Mouse (Mus musculus) kidney, postnatal 0 days (tissue): ENCODE data around the gene Dcst1. TPM values are rescaled to one million over a fixed set of nuclear protein-coding genes. Genes with fewer than 3 reads are reported as not detected.

ENCODE experiments used
- ATAC-seq: fragments of 200-750 bp; cut with Nextera tagmentation; replicated peaks from 2 replicates; pipeline ENCODE4 v1.8.0; 2017; ENCODE audit warnings: low read depth, moderate number of reproducible peaks, moderate TSS enrichment, moderate library complexity; ENCODE audit not compliant: low FRiP score
- DNase-seq: peaks from one replicate; pipeline ENCODE4 v3.0.0-alpha.2; 2016; ENCODE audit warnings: low spot score
- H3K27ac ChIP-seq: fragments of 300-500 bp; sonication (generic); 2 replicates; pipeline ENCODE4 v1.5.1; 2014; ENCODE audit warnings: mild to moderate bottlenecking
- H3K27me3 ChIP-seq: fragments of 300-500 bp; sonication (generic); 2 replicates; pipeline ENCODE4 v1.6.1; 2014; ENCODE audit warnings: low read length, mixed read lengths; ENCODE audit not compliant: insufficient read depth
- H3K36me3 ChIP-seq: fragments of 300-500 bp; sonication (generic); 2 replicates; pipeline ENCODE4 v1.6.1; 2014; ENCODE audit warnings: low read length, mixed read lengths; ENCODE audit not compliant: insufficient read depth
- H3K4me1 ChIP-seq: fragments of 300-500 bp; sonication (generic); replicated peaks from 2 replicates; pipeline ENCODE4 v1.6.1; 2014; ENCODE audit warnings: antibody characterized with exemption, low read length, mixed read lengths; ENCODE audit not compliant: insufficient read depth
- H3K4me2 ChIP-seq: fragments of 300-500 bp; sonication (generic); 2 replicates; pipeline ENCODE4 v1.6.1; 2014; ENCODE audit warnings: mild to moderate bottlenecking, low read length, moderate library complexity, mixed read lengths
- H3K4me3 ChIP-seq: fragments of 300-500 bp; sonication (generic); replicated peaks from 2 replicates; pipeline ENCODE4 v1.5.1; 2014; ENCODE audit warnings: low read depth, low read length
- H3K9ac ChIP-seq: fragments of 300-500 bp; sonication (generic); 2 replicates; pipeline ENCODE4 v1.6.1; 2014; ENCODE audit warnings: low read depth, low read length
- H3K9me3 ChIP-seq: fragments of 300-500 bp; sonication (generic); replicated peaks from 2 replicates; pipeline ENCODE4 v1.6.1; 2016; ENCODE audit warnings: low read length, inconsistent platforms, mixed read lengths
- CTCF ChIP-seq: IDR thresholded peaks from 2 replicates; pipeline ENCODE4 v1.5.1; 2016; ENCODE audit warnings: antibody characterized with exemption, low read depth, mild to moderate bottlenecking, moderate library complexity
- WGBS: fragments of 180-500 bp; shearing (Covaris S2); extraction: QIAGEN DNeasy Blood & Tissue Kit; methylation state at CpG from one replicate; pipeline ENCODE4 v1.1.7; 2014; 5-methylcytosine and 5-hydroxymethylcytosine counted together
- polyA plus RNA-seq: library from polyadenylated mRNA; unstranded; fragments of >200 nt; fragmentation: Nextera tagmentation; extraction: Ambion mirVana; gene quantifications from 2 replicates; pipeline ENCODE4 v1.2.1, GENCODE M21; 2015

The Dcst1 gene
- polyA plus RNA-seq, 1 experiment from 2014 or later: 6.2 TPM

- no peak for TF ChIP-seq CTCF
- Histone ChIP-seq H3K27ac (no peak overlapping the region), H3K4me1 (peaks cover 17% of the 10 kb centered on the region; the same call in 1 of the 2 replicates), H3K36me3 (no peaks in the 10 kb centered on the region), H3K9me3 (no peaks in the 10 kb centered on the region), H3K4me3 (no peak overlapping the region), H3K27me3 (0 out of 2 replicates have a peak, but pooled peaks cover 4% of the 10 kb centered on the region), H3K9ac (no peak overlapping the region), H3K4me2 (no peak overlapping the region)
- no peak for DNase-seq
- no peak for ATAC-seq
- whole genome bisulfite sequencing: 93% methylated on average over 8 of the region's 8 CpGs
Observed at GRCm38 (mm10) chr3:89325882-89326281, 39.2 kb downstream of the Dcst1 start.

GRCm38 (mm10) chr3:89322514-89323165 lies 42.4 kb downstream of the Dcst1 start, which contains the start of gene Efna3:
Gene Efna3 (minus strand): TSS chr3:89322965.
- Histone ChIP-seq H3K4me2 (peak within 1 kb of the TSS; percentile 94), H3K27me3 (peaks cover 17% of the 10 kb centered on the region; the same call in 1 of the 2 replicates), H3K27ac (no peak within 1 kb of the TSS), H3K9ac (peak within 1 kb of the TSS; percentile 58), H3K36me3 (no peaks in the 10 kb centered on the region), H3K4me1 (peaks cover 33% of the 10 kb centered on the region), H3K9me3 (no peaks in the 10 kb centered on the region), H3K4me3 (peak within 1 kb of the TSS; percentile 46)
- under 1% methylated on average over 49 of the region's 53 CpGs for WGBS
- ATAC-seq (peak; percentile 11; the same call in 1 of the 2 replicates), DNase-seq (peak; percentile 82)
- no peak for TF ChIP-seq CTCF

GRCm38 (mm10) chr3:89322131-89322500 lies 42.9 kb downstream of the Dcst1 start:
- H3K4me2 ChIP-seq: peak overlapping the region; percentile 94
- peaks cover 30% of the 10 kb centered on the region for H3K4me1 ChIP-seq
- H3K27me3 ChIP-seq: peaks cover 17% of the 10 kb centered on the region; the same call in 1 of the 2 replicates
- H3K27ac ChIP-seq: no peak overlapping the region
- 1% methylated on average over 14 of the region's 14 CpGs for WGBS
- peak overlapping the region; percentile 58; the same call in 1 of the 2 replicates for H3K9ac ChIP-seq
- ATAC-seq: no peak
- DNase-seq: no peak
- H3K9me3 ChIP-seq: no peaks in the 10 kb centered on the region
- peak overlapping the region; percentile 46 for H3K4me3 ChIP-seq
- no peaks in the 10 kb centered on the region for H3K36me3 ChIP-seq
- TF ChIP-seq CTCF: no peak

- no peaks in the 10 kb centered on the region for H3K36me3 ChIP-seq
- no peak for DNase-seq
- peak overlapping the region; percentile 50 for H3K9ac ChIP-seq
- peak overlapping the region; percentile 94 for H3K4me2 ChIP-seq
- TF ChIP-seq CTCF: no peak
- H3K9me3 ChIP-seq: no peaks in the 10 kb centered on the region
- H3K27me3 ChIP-seq: peaks cover 17% of the 10 kb centered on the region; the same call in 1 of the 2 replicates
- H3K4me1 ChIP-seq: peaks cover 32% of the 10 kb centered on the region
- no peak overlapping the region for H3K27ac ChIP-seq
- ATAC-seq: no peak; the same call in 1 of the 2 replicates
- under 1% methylated on average over 65 of the region's 66 CpGs for WGBS
- peak overlapping the region; percentile 46 for H3K4me3 ChIP-seq
Observed at GRCm38 (mm10) chr3:89321183-89322130, 43.6 kb downstream of the Dcst1 start.

- Histone ChIP-seq H3K4me1 (peaks cover 40% of the 10 kb centered on the region), H3K4me2 (peak overlapping the region; percentile 94), H3K4me3 (peak overlapping the region; percentile 46), H3K9ac (peak overlapping the region; percentile 50), H3K27me3 (peaks cover 17% of the 10 kb centered on the region; the same call in 1 of the 2 replicates), H3K27ac (no peak overlapping the region), H3K36me3 (no peaks in the 10 kb centered on the region), H3K9me3 (no peaks in the 10 kb centered on the region)
- no peak for TF ChIP-seq CTCF
- ATAC-seq (no peak), DNase-seq (peak; percentile 75)
- WGBS: under 1% methylated on average over 41 of the region's 41 CpGs
Observed at GRCm38 (mm10) chr3:89320581-89321182, 44.4 kb downstream of the Dcst1 start.
